Mouse (Mus musculus): ENCODE results near the gene Zfp982.

- no peak for TF ChIP-seq CTCF (IDR thresholded peaks at IDR 0.05; ENCODE audit: low read depth, low read length)
- TF ChIP-seq POLR2A (IDR thresholded peaks at IDR 0.05; ENCODE audit: borderline replicate concordance, low read depth, low read length) = no peak
Observed at GRCm38 (mm10) chr4:147448358-147448757, 43.9 kb upstream of the Zfp982 start.
